Mouse (Mus musculus) right cerebral cortex, postnatal 25 days (tissue): ENCODE results near the gene Opcml.

Experiments
- DNase-seq: peaks from one replicate; pipeline ENCODE4 v3.0.0; 2022

Opcml gene

GRCm38 (mm10) chr9:28446278-28447064 lies 655.9 kb downstream of the Opcml start:
- DNase-seq, result no peak

GRCm38 (mm10) chr9:28452509-28452908 lies 661.9 kb downstream of the Opcml start:
- no peak for DNase-seq

DNA sequence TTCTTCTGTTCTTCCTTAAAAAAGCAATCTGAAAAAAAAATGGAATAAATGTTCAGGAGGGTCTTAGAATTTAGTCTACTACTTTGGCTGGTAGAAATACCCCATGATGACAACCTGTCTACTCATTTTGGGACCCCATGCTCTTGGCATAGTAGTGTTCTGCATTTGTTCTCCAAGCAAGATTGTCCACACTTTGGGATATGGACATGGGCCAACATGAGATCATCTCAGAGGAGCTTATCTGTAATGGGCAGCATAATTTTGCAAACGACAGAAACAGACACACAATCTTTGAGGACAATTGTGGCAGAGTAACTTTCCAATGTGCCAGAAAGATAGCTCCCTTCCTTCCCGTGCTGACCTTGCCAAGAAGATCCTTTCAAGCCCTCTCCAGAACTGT lies 662.5 kb downstream of the Opcml start:
- DNase-seq, result no peak

DNA sequence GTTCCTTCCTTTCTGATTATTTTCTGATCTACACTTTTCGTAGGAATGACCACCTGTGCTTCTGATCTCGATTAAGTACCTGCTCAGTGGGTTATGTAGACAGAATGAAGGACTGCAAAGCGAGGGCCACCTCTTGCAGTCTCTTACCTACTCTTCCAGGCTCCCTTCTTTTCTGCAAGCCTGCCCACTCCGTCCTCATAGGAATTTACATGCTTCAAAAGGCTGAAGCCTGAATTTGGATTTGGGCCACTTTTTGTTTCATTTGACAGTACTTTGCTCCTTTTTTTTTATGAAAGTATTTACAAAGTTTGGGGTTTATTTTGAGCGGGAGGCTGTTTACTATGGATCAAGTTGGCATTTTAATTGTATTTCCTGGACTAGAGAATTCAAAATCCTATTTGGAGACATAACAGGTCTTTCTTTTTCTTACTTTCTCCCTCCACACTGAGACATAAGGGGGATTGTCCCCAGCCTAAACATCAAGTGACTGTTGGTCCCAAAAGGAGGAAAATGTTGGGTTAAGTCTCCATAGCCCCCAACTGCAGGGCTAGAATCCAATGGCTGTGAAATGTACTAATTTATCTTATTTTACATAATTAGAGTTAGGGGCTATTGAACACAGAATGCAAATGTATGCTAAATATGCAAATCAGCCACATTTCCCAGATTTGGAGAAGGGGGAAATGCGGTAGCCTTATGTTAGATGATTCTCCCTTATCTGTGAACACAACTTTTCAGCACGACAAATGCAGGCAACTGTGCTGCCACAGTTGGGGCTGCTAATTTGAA lies 667.6 kb downstream of the Opcml start:
- no peak for DNase-seq

DNA sequence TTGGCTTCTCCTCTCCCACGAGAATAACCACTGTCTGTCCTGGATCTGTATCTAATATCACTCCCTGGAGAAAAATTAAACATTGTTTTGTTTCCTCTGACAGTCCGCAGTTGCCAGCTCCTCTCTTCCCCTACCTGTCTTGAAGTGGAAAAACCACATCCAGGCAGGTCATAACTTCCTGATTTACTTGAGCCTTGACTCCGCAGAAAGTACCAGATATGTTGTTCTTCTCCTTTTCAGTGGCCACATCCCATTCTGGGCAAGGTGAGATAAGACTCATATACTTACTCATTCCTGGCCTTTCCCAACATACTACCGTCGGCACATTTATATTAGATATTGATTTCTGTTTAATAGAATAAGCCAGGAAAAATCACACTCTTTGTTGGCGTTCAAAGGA lies 673.0 kb downstream of the Opcml start:
- no peak for DNase-seq

- no peak for DNase-seq
These were observed 678.8 kb downstream of the Opcml start for GRCm38 (mm10) chr9:28469419-28469818.

DNA sequence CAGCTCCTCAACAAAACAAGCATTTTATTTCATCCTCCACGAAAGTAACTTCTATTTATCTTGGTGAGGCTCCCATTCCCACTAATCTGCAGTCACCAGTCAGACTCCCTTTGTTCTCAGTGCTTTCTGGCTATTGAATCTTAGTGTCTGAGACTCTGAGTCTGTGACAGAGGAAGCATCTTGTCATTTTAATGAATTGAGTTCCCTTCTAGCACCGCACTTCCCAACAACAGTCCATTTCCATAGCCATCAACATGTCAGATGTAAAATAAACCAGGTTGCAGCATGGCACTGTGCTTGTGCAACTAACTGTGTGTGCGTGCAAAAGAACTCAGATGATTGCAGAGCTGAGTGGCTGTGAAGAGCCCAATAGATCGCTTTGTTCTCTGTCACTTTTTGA lies 680.9 kb downstream of the Opcml start:
- no peak for DNase-seq

DNA sequence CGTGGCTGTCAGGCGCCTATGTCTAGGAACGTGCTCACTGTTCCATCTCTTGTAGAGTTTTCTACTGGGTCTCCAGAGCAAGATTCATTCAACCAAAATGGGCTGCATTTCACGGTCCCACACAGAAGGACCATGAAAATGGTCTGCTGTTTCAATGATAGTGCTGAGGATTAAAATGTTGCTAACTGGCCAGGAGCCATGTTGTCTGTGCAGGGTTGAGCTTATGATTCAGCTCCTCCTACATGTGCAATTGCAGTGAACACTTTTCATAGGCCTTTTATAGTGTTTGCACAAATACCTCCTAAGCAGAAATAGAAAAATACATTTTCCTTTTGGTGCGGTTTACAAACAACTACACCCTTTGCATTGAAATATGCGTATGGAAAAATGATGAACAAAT lies 684.0 kb downstream of the Opcml start:
- no peak for DNase-seq

GRCm38 (mm10) chr9:28481261-28481660 lies 690.7 kb downstream of the Opcml start:
- DNase-seq, result no peak

- no peak for DNase-seq
These were observed 697.9 kb downstream of the Opcml start for GRCm38 (mm10) chr9:28488499-28488898.

DNA sequence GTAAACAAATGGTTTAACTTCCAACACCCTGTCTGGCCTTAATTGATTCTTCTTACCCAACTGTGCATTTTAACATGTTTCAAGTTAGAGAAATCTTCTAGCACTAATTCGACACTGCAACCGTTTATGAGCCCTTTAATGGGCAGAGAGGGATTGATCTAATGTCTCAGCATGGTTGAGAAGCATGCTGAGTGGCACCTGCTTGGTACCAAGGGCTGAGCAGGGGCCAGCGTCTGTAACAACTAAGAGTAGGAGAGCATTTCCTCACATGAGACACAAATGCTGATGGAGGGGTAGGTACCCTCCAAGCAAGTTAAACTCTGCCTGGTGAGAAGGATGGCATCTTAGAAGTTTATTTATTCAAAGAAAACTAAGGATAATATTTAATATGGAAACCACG lies 699.3 kb downstream of the Opcml start:
- DNase-seq, result no peak

DNA sequence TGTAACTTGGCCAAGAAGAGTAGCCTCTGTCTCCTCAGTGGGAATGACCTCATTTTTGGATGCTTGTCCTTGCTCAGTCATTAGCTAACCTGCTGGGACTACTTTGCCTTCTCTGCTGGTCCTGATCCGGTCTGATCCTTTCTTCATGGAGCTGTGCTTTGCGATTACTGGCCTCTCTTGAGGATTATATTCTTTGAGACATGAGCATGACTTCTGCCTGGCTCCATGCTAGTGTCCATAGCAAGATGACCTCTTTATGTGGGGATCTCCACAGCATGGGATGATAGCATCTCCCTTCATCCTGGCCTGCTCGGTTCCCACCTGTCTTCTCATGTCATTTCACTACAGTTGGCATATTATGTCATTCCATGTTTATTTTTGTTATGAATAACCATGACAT lies 699.8 kb downstream of the Opcml start:
- no peak for DNase-seq

DNA sequence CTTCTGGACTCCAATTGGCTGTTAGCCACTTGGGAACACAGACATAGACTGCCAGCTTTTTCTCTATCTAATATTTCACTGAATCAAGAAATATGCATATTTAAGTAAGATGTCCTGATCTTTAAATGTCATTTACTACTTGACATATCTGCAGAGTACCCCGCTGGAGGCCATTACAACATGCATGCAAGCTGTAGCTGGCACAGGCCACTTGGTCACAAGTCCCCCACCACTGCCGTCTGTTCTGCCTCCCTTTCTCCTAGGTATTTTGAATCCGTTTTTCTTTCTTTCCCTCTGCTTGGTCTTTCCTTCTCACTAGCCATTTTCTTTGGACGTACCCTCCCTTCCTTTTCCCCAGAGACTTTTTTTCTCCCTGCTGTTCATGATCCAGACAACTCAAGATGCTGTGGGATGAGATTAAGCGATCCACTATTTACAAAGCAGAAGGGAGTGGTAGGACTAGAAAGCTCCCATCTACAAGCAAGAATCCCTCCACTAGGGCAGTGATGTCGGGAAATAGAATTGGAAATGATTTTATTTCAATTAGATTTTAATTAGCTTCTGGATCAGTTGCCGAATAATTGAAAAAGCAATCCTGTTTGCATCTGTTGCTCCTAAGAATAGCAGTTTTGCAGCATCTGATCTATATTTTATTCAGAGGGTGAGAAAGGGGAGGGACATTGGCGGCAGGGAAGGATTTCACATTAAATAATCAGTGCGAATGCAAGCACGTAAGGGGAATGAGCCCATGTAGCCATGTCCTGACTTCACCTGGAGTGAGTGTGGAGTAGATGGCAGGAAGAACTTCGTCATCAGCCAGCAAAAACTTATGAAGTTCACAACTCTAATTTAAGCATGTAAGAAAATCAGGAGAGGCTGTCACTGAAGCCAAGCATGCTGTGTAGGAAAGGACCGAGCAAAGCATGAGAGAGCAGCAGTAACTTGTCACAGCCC lies 709.5 kb downstream of the Opcml start:
- DNase-seq, result no peak

GRCm38 (mm10) chr9:28513905-28514304 lies 723.3 kb downstream of the Opcml start:
- no peak for DNase-seq

- DNase-seq, result no peak
These were observed 742.6 kb downstream of the Opcml start for GRCm38 (mm10) chr9:28533191-28533590.

GRCm38 (mm10) chr9:28535006-28535405 lies 744.4 kb downstream of the Opcml start:
- DNase-seq, result no peak

GRCm38 (mm10) chr9:28536637-28537036 lies 746.1 kb downstream of the Opcml start:
- no peak for DNase-seq

DNA sequence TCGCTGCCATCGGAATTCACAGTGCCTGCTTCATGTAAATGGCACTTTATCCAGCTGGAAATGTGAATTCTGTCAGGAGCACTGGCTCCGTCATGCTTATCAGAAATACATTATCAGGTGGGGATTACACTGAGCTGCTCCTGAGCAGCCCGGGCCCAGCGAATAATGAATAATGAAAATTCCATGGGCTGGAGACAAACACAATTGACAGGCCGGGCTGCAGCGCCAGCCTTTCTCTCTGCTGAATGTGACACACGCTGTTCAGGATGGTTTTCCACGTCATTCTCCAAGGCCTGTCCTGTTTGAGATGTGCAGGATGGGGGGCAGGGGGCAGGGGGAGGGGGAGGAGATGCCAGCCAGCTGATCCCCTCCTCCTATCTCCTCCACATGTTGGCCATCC lies 757.6 kb downstream of the Opcml start:
- DNase-seq, result no peak

DNA sequence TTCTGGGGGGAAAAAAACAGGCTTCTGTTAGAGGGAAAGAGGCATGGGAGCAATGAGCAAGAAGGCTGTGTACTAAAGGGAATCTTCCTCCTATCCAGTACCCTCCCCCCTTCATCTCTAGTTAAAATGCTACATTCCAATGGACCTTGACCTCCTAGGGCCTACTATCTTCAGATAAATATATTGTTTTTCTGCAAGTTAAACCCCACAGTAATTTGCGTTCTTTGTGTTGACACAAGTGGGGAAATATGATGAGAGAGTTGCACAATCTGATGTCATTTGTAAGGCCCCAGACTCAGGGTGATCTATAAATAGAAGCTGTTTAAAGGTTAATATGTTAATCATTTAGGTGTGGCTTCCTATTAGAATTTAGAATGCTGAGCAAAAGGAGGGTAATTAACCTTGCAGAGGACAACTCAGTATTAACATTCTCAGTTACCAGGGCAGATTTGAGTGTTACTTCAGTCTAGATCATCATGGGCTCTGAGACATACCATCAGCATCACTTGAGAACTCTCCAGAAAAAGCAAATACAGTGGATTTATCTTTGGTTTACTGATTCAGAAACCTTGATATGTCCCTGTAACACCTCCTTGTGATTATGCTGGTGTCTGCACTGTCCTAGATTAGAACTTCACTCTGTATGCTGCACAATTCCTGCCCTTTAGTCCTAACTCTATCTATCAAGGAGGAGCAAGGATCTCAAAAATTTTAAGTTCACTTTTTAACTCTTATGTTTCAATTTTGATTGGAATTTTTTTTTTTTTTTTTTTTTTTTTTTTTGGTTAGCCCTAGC lies 762.0 kb downstream of the Opcml start:
- no peak for DNase-seq

GRCm38 (mm10) chr9:28558628-28559027 lies 768.1 kb downstream of the Opcml start:
- peak; percentile 19 for DNase-seq

GRCm38 (mm10) chr9:28561761-28562160 lies 771.2 kb downstream of the Opcml start:
- DNase-seq, result no peak

GRCm38 (mm10) chr9:28563066-28563683 lies 772.6 kb downstream of the Opcml start:
- no peak for DNase-seq
